Mouse (Mus musculus) forebrain, embryonic 14.5 days (tissue): Measurements from ENCODE around the gene Gorasp1. TPM values are rescaled to one million over a fixed set of nuclear protein-coding genes. Genes with fewer than 3 reads are reported as not detected.

ENCODE experiments used
- ATAC-seq: fragments of 200-750 bp; cut with Nextera tagmentation; 2 replicates; pipeline ENCODE4 v1.8.0; 2017; ENCODE audit warnings: mild to moderate bottlenecking, moderate library complexity
- DNase-seq: peaks from one replicate; pipeline ENCODE4 v3.0.0-alpha.2; 2015; ENCODE audit warnings: low spot score
- H3K27ac ChIP-seq: fragments of 300-500 bp; sonication (generic); 2 replicates; pipeline ENCODE4 v1.5.1; 2014; ENCODE audit warnings: low read depth, mild to moderate bottlenecking, control low read depth, low read length, moderate library complexity
- H3K27me3 ChIP-seq: fragments of 300-500 bp; sonication (generic); replicated peaks from 2 replicates; pipeline ENCODE4 v1.6.1; 2014; ENCODE audit warnings: low read length, control low read depth, mixed read lengths; ENCODE audit not compliant: control insufficient read depth, insufficient read depth
- H3K36me3 ChIP-seq: fragments of 300-500 bp; sonication (generic); 2 replicates; pipeline ENCODE4 v1.6.1; 2014; ENCODE audit warnings: low read length, control low read depth; ENCODE audit not compliant: control insufficient read depth, insufficient read depth
- H3K4me1 ChIP-seq: fragments of 300-500 bp; sonication (generic); 2 replicates; pipeline ENCODE4 v1.6.1; 2014; ENCODE audit warnings: antibody characterized with exemption, low read length, control low read depth; ENCODE audit not compliant: control insufficient read depth, insufficient read depth
- H3K4me2 ChIP-seq: fragments of 300-500 bp; sonication (generic); 2 replicates; pipeline ENCODE4 v1.6.1; 2014; ENCODE audit warnings: mild to moderate bottlenecking, control low read depth, low read length
- H3K4me3 ChIP-seq: fragments of 300-500 bp; sonication (generic); 2 replicates; pipeline ENCODE4 v1.5.1; 2014; ENCODE audit warnings: low read depth, low read length, control low read depth
- H3K9ac ChIP-seq: fragments of 300-500 bp; sonication (generic); 2 replicates; pipeline ENCODE4 v1.6.1; 2014; ENCODE audit warnings: mild to moderate bottlenecking, low read length, control low read depth, moderate library complexity
- H3K9me3 ChIP-seq: fragments of 300-500 bp; sonication (generic); replicated peaks from 2 replicates; pipeline ENCODE4 v1.6.1; 2016; ENCODE audit warnings: low read length, control low read depth, mixed read lengths; ENCODE audit not compliant: control insufficient read depth
- WGBS: fragments of 180-500 bp; shearing (Covaris S2); extraction: QIAGEN DNeasy Blood & Tissue Kit; methylation state at CpG from one replicate; pipeline ENCODE4 v1.1.7; 2014; 5-methylcytosine and 5-hydroxymethylcytosine counted together
- polyA plus RNA-seq: library from polyadenylated mRNA; unstranded; fragments of >200 nt; fragmentation: Nextera tagmentation; extraction: Ambion mirVana; gene quantifications from 2 replicates; pipeline ENCODE4 v1.2.1, GENCODE M21; 2014

Gorasp1 gene
- polyA plus RNA-seq, 1 experiment from 2014 or later = 23.7 TPM

DNA sequence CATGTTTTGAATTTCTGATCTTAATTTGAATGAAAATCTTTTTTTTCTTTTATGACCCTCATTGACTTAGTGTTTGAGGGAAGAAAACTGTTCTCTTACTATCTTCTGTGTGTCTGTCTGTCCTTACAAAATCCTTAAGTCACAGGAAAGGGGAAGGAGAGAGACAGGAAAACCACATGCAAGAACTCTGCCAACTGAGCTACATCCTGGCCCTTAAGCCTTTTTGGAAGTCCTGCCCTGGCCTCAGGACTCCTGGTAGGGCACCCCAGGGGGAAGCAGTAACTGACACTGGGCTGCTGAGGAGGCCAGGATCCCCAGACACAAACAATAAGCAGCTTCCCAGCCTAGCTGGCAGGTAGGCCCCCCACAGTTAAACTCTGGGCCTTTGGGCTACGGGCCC is 6.0 kb upstream of the Gorasp1 start:
- Histone ChIP-seq H3K4me1 (no peaks in the 10 kb centered on the region), H3K9ac (no peak overlapping the region), H3K36me3 (no peaks in the 10 kb centered on the region), H3K4me3 (no peak overlapping the region), H3K9me3 (no peaks in the 10 kb centered on the region), H3K4me2 (no peak overlapping the region), H3K27ac (no peak overlapping the region), H3K27me3 (no peaks in the 10 kb centered on the region)
- ATAC-seq = no peak
- WGBS = 52% methylated on average over 1 of the region's 1 CpGs
- no peak for DNase-seq

DNA sequence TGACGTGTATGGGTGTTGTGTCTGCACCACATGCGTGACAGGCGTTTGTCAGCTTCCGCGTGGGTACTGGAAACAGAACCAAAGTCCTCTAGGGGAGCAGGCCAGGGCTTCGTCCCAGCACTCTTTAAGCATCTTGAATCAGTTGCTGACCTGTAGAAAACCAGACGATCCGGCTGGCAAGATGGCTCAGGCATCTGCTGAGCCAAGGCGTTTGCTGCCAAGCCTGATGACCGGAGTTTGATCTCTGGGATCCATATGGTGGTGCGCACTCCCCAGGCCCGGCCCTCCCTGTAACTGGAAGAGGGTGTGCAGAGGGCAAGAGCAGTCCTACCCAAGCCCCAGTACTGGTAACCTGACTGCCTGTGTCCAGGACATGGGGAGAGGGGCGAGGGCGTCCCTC is 4.5 kb upstream of the Gorasp1 start:
- Histone ChIP-seq H3K9ac (no peak overlapping the region), H3K4me3 (no peak overlapping the region), H3K4me2 (no peak overlapping the region), H3K9me3 (no peaks in the 10 kb centered on the region), H3K27me3 (no peaks in the 10 kb centered on the region), H3K4me1 (0 out of 2 replicates have a peak, but pooled peaks cover 3% of the 10 kb centered on the region), H3K27ac (no peak overlapping the region), H3K36me3 (no peaks in the 10 kb centered on the region)
- whole genome bisulfite sequencing = 88% methylated on average over 14 of the region's 14 CpGs
- ATAC-seq (no peak), DNase-seq (no peak)

DNA sequence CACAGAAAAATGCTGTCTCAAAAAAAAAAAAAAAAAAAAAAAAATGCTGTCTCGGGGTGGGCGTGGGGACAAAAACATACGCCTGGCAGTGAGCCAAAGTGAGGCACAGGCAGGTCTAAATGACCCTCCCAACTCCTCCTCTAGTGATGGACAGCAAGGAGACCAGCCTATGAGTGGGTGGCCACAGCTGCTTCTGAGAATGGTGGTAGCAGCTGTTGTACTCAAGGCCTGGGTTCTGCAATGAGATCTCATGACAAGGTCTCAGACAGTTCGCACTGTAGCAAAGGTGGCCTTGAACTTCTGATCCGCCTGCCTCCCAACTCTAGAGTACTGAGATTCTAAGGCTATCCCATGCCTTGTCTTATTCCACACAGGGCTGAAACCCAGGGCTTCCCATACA is 4.0 kb upstream of the Gorasp1 start:
- H3K4me2 ChIP-seq = no peak overlapping the region
- no peak for DNase-seq
- no peaks in the 10 kb centered on the region for H3K36me3 ChIP-seq
- no peak for ATAC-seq
- H3K9ac ChIP-seq = no peak overlapping the region
- H3K27ac ChIP-seq = no peak overlapping the region
- H3K4me3 ChIP-seq = no peak overlapping the region
- H3K9me3 ChIP-seq = no peaks in the 10 kb centered on the region
- 77% methylated on average over 5 of the region's 5 CpGs for WGBS
- peaks cover 5% of the 10 kb centered on the region; the same call in 1 of the 2 replicates for H3K4me1 ChIP-seq
- no peaks in the 10 kb centered on the region for H3K27me3 ChIP-seq

DNA sequence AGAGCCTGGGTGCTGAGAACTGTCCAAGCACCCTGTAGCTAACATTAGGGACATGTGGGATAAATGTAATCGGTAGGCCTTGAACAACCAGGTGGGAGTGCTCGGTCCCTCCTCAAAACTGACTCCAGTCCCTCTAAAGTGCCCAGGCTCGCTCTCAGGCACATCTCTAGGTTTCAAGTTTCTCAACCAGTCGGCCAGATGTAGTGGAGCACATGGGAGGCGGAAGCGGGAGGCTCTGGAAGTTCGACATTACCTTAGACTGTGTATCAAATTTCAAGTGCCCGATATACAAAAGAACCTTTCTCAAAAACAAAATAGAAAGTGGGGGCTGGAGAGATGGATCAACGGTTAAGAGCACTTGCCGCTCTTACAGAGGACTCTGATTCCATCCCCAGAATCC is 2.3 kb upstream of the Gorasp1 start:
- 70% methylated on average over 10 of the region's 10 CpGs for WGBS
- no peak overlapping the region for H3K27ac ChIP-seq

DNA sequence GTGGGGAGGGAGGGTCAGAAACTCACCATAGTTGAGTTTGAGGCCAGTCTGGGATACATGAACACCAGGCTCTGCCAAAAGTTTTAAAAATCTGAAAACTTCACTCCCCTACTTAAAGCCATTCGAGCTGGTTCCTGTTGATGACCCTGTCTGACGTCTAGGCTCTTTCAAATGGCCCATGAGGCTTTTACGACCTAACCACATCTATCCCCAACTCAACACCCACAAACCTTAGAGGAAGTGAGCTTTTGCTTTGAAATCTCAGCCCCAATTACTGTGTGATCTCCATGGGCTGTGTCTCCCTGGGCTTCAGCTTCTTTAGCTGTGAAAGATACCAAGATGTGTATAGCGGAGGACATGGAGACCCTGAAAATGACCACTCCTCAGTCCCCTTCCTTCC is 1.1 kb upstream of the Gorasp1 start:
- Histone ChIP-seq H3K4me2 (no peak overlapping the region), H3K4me3 (no peak overlapping the region), H3K27me3 (no peaks in the 10 kb centered on the region), H3K9ac (no peak overlapping the region), H3K9me3 (no peaks in the 10 kb centered on the region), H3K4me1 (peaks cover 8% of the 10 kb centered on the region; the same call in 1 of the 2 replicates), H3K27ac (no peak overlapping the region), H3K36me3 (no peaks in the 10 kb centered on the region)
- 82% methylated on average over 4 of the region's 4 CpGs for WGBS
- ATAC-seq = no peak
- no peak for DNase-seq

More for the DNA sequence above, 2.3 kb upstream of the Gorasp1 start:
- no peak overlapping the region for H3K4me3 ChIP-seq
- no peaks in the 10 kb centered on the region for H3K36me3 ChIP-seq
- no peak overlapping the region for H3K9ac ChIP-seq
- H3K4me2 ChIP-seq = no peak overlapping the region
- H3K9me3 ChIP-seq = no peaks in the 10 kb centered on the region
- DNase-seq = no peak
- peaks cover 8% of the 10 kb centered on the region; the same call in 1 of the 2 replicates for H3K4me1 ChIP-seq
- H3K27me3 ChIP-seq = no peaks in the 10 kb centered on the region
- no peak for ATAC-seq

DNA sequence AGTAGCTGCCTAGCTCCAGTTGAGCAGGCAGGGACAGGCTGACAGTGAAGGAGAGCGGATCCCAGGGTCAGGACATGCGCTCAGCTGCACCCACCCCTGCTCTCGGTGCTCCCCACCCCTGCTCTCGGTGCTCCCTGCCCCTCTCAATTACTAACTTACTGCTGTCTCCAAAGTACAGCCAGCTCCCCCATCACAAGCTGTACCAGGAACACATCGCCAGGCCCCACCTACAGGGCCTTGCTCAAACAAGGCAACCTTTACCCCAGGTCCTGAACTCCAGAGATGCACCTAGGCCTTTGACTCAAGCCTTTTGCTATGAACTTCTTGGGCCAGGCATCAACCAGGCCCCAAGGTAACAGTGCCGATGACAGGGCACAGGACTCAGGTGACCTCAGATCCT is 3.7 kb downstream of the Gorasp1 start:
- DNase-seq (no peak), ATAC-seq (no peak)
- H3K27ac ChIP-seq = no peak overlapping the region
- WGBS = 92% methylated on average over 6 of the region's 6 CpGs
- H3K9me3 ChIP-seq = no peaks in the 10 kb centered on the region
- no peaks in the 10 kb centered on the region for H3K27me3 ChIP-seq
- peaks cover 13% of the 10 kb centered on the region for H3K36me3 ChIP-seq
- no peak overlapping the region for H3K9ac ChIP-seq
- H3K4me1 ChIP-seq = peaks cover 8% of the 10 kb centered on the region; the same call in 1 of the 2 replicates
- H3K4me3 ChIP-seq = no peak overlapping the region
- H3K4me2 ChIP-seq = no peak overlapping the region

DNA sequence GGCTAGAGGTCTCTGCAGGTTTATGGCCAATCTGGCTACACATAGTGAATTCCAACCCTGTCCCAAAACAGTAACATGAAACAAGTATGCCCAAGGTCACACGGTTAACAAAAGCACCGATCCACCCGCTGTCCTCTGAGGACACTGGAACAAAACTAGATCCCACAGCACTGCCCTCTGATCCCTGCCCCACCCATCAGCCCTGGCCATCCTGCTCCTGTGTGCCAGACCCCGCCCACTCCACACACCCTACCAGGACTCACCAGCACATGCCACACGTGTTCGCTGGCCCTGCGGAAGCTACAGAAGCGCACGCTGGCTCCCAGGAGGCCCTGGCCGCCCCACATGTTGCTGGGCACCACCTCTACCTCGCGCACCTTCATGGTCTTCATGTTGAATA is 5.0 kb downstream of the Gorasp1 start:
- no peak overlapping the region for H3K27ac ChIP-seq
- no peaks in the 10 kb centered on the region for H3K9me3 ChIP-seq
- DNase-seq (no peak), ATAC-seq (no peak)
- no peak overlapping the region for H3K4me3 ChIP-seq
- peaks cover 26% of the 10 kb centered on the region for H3K36me3 ChIP-seq
- H3K4me2 ChIP-seq = no peak overlapping the region
- H3K4me1 ChIP-seq = peaks cover 5% of the 10 kb centered on the region; the same call in 1 of the 2 replicates
- WGBS = 95% methylated on average over 12 of the region's 12 CpGs
- H3K9ac ChIP-seq = no peak overlapping the region
- H3K27me3 ChIP-seq = no peaks in the 10 kb centered on the region

DNA sequence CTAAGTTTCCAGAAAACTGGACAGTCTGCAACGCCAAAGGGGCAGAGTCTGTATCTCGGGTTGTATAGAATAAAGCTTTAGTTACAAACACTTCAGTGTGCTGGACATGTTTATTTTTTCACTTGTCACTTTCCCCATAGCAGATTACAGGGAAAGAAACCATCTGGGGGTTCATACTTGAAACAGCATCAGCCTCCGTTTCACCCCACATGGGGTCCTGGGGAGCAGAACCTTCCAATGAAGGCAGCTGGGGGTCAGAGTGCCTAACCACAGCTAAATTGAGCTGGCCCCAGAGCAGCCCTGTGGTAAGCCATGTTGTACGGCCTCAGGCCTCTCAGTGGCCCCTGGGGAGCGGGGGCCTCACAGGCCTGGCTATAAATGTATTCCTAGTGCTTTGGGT is 10.9 kb downstream of the Gorasp1 start:
- ATAC-seq (no peak), DNase-seq (no peak)
- H3K9ac ChIP-seq = no peak overlapping the region
- H3K4me3 ChIP-seq = no peak overlapping the region
- H3K4me2 ChIP-seq = no peak overlapping the region
- H3K4me1 ChIP-seq = no peaks in the 10 kb centered on the region
- H3K27me3 ChIP-seq = no peaks in the 10 kb centered on the region
- peaks cover 78% of the 10 kb centered on the region for H3K36me3 ChIP-seq
- WGBS = 91% methylated on average over 5 of the region's 5 CpGs
- no peak overlapping the region for H3K27ac ChIP-seq
- H3K9me3 ChIP-seq = no peaks in the 10 kb centered on the region

DNA sequence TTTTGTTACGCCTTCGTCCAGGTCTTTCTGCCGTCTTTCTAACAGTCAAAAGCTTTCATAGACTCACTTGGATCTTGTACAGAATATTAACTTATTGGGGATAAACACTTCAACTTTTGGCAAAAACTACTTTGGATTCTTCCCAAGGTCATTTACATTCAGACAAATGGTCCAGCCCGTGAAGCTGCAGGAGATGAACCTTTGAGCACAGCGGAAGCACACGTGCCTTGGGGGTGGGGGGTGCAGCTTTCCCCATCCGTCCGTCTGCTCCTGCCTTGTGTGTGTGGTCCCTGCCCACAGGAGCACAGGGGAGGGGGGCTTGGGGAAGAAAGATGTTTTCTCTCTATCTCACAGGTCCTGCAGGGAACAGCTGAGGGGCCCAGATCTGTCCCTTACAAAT is 11.6 kb downstream of the Gorasp1 start:
- DNase-seq = no peak
- Histone ChIP-seq H3K36me3 (peaks cover 86% of the 10 kb centered on the region), H3K4me3 (no peak overlapping the region), H3K4me2 (no peak overlapping the region), H3K4me1 (no peaks in the 10 kb centered on the region), H3K9ac (no peak overlapping the region), H3K27me3 (no peaks in the 10 kb centered on the region), H3K27ac (no peak overlapping the region), H3K9me3 (no peaks in the 10 kb centered on the region)
- 71% methylated on average over 8 of the region's 8 CpGs for WGBS
- ATAC-seq = no peak
